Mouse (Mus musculus) cerebellum, adult 2 months (tissue): ENCODE measurements around the gene Hsdl1. TPM values are rescaled to one million over a fixed set of nuclear protein-coding genes. Genes with fewer than 3 reads are reported as not detected.
A peak's percentile ranks its signal among the peaks of the same experiment; 100 is the strongest.

Source experiments
- DNase-seq, 2 experiments: peaks; one replicate each; pipeline ENCODE4 v3.0.0; 2021
- H3K27ac ChIP-seq: fragments of 200-500 bp; 2 replicates; pipeline ENCODE4 v1.5.1; 2012; ENCODE audit warnings: low read length, control low read depth, inconsistent platforms; ENCODE audit not compliant: insufficient read depth
- H3K27me3 ChIP-seq: fragments of 200-500 bp; 2 replicates; pipeline ENCODE4 v1.6.1; 2012; ENCODE audit warnings: inconsistent platforms, mild to moderate bottlenecking, low read length, moderate library complexity; ENCODE audit not compliant: control insufficient read depth, insufficient read depth
- H3K4me1 ChIP-seq: fragments of 200-500 bp; 2 replicates; pipeline ENCODE4 v1.6.1; 2011; ENCODE audit warnings: low read length; ENCODE audit not compliant: control insufficient read depth, insufficient read depth
- H3K4me3 ChIP-seq: fragments of 200-500 bp; replicated peaks from 2 replicates; pipeline ENCODE3; 2011; ENCODE audit warnings: mild to moderate bottlenecking, low read depth, low read length, control low read depth; ENCODE audit not compliant: insufficient read depth
- CTCF ChIP-seq: fragments of 200-500 bp; IDR thresholded peaks from 2 replicates; pipeline ENCODE4 v1.5.1; 2011; ENCODE audit warnings: low read depth, mild to moderate bottlenecking, control low read depth, low read length, moderate library complexity, borderline replicate concordance; ENCODE audit not compliant: insufficient read depth
- POLR2A ChIP-seq: fragments of 200-500 bp; IDR thresholded peaks from 2 replicates; pipeline ENCODE4 v1.6.1; 2011; ENCODE audit warnings: low read length, control low read depth, borderline replicate concordance; ENCODE audit not compliant: insufficient read depth
- WGBS: fragments of 180-500 bp; shearing (Covaris S2); methylation state at CpG from one replicate; pipeline ENCODE4 v1.1.7; 2018; 5-methylcytosine and 5-hydroxymethylcytosine counted together
- polyA plus RNA-seq: library from polyadenylated mRNA; depleted of rRNA; stranded (reverse); fragments of >200 nt; gene quantifications from 2 replicates; pipeline ENCODE4 v1.2.3, GENCODE M21; 2012; rRNA removed

Gene Hsdl1
- polyA plus RNA-seq, 1 experiment = 45.0 TPM

DNA sequence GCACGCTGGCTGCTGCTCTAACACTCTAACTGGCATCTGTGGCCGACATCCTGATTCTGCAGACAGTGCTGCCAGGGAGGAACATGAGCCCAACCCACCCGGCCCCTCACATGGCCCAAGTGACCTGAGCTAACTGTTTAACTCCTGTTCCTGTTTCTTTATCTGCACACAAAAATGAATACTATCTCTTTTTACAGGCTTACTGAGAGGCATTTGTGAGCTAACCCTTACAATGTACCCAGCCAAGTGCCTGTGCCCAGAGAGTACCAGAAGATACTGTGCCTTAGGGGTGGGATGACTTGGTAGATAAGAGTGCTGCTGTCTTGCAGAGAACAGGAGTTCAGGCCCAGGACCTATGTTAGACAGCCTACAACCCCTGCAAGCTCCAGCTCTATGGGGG lies 60.0 kb downstream of the Hsdl1 start:
- H3K27me3 ChIP-seq = no peaks in the 10 kb centered on the region
- WGBS = 73% methylated on average over 3 of the region's 3 CpGs
- no peak overlapping the region for H3K4me3 ChIP-seq
- H3K4me1 ChIP-seq = peaks cover 14% of the 10 kb centered on the region
- TF ChIP-seq POLR2A = no peak
- TF ChIP-seq CTCF = no peak
- DNase-seq = no peak
- H3K27ac ChIP-seq = no peak overlapping the region

DNA sequence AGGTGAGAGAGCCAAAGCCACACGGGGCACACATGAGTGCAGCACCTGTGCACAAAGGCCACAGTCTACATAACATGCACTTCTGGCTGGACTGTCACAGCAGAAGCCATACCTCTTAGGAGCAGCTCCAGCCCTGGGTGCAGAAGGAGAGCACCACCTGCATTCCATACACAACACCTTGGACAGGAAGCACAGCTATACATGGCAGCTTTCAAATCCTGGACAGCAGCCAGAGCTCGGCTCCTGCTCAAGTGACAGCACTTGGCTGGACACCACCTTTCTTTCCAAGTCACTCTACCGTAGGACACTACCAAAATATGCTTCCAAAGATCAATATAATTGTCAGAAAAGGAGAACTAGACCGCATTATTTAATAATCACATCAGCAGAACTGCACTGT lies 61.6 kb downstream of the Hsdl1 start:
- peaks cover 14% of the 10 kb centered on the region for H3K4me1 ChIP-seq
- no peaks in the 10 kb centered on the region for H3K27me3 ChIP-seq
- H3K4me3 ChIP-seq = no peak overlapping the region
- DNase-seq = peak; percentile 67 to 78
- WGBS = 22% methylated on average over 4 of the region's 4 CpGs
- TF ChIP-seq POLR2A (no peak), CTCF (no peak)
- no peak overlapping the region for H3K27ac ChIP-seq

Other genes with a start within 250 kb of the Hsdl1 start
- gene Hsbp1, start 230.7 kb downstream of the Hsdl1 start, polyA plus RNA-seq = 323 and 343 TPM in 2 replicates
- gene Mlycd, start 180.3 kb downstream of the Hsdl1 start, polyA plus RNA-seq = 30.5 and 31.6 TPM in 2 replicates
- gene Osgin1, start 141.1 kb downstream of the Hsdl1 start, polyA plus RNA-seq = 0.84 and 0.93 TPM in 2 replicates
- 17.0 and 26.6 TPM in 2 replicates for gene Necab2, start 128.5 kb downstream of the Hsdl1 start, polyA plus RNA-seq
- gene Slc38a8, start 73.5 kb downstream of the Hsdl1 start, polyA plus RNA-seq = 0.29 and 0.30 TPM in 2 replicates
- gene Mbtps1, start 16.4 kb downstream of the Hsdl1 start, polyA plus RNA-seq = 81.6 and 89.4 TPM in 2 replicates
- gene Dnaaf1, start 52 bp upstream of the Hsdl1 start, polyA plus RNA-seq = 0.20 and 0.27 TPM in 2 replicates
- gene Taf1c, start 30.0 kb upstream of the Hsdl1 start, polyA plus RNA-seq = 14.2 and 14.6 TPM in 2 replicates
- gene Adad2, start 37.6 kb upstream of the Hsdl1 start, polyA plus RNA-seq = 0.11 TPM in 2 replicates
- 92.6 and 99.0 TPM in 2 replicates for gene Kcng4, start 60.5 kb upstream of the Hsdl1 start, polyA plus RNA-seq
- gene Wfdc1, start 91.2 kb upstream of the Hsdl1 start, polyA plus RNA-seq = 18.9 and 19.3 TPM in 2 replicates
- gene Atp2c2, start 124.8 kb upstream of the Hsdl1 start, polyA plus RNA-seq = 0.28 and 0.35 TPM in 2 replicates
- 10.8 and 11.0 TPM in 2 replicates for gene Tldc1, start 203.2 kb upstream of the Hsdl1 start, polyA plus RNA-seq